Mouse (Mus musculus) olfactory bulb, adult 2 months (tissue): Measurements from ENCODE around the gene Adnp. TPM values are rescaled to one million over a fixed set of nuclear protein-coding genes. Genes with fewer than 3 reads are reported as not detected.

ENCODE experiments used
- H3K27ac ChIP-seq: fragments of 200-500 bp; 2 replicates; pipeline ENCODE4 v1.5.1; 2012; ENCODE audit warnings: low read depth, low read length; ENCODE audit not compliant: insufficient read depth
- H3K4me1 ChIP-seq: fragments of 200-500 bp; 2 replicates; pipeline ENCODE4 v1.6.1; 2012; ENCODE audit warnings: low read length; ENCODE audit not compliant: control insufficient read depth, insufficient read depth
- H3K4me3 ChIP-seq: fragments of 200-500 bp; 2 replicates; pipeline ENCODE4 v1.5.1; 2012; ENCODE audit warnings: mild to moderate bottlenecking, low read depth, low read length, moderate library complexity; ENCODE audit not compliant: insufficient read depth
- CTCF ChIP-seq: fragments of 200-500 bp; IDR thresholded peaks from 2 replicates; pipeline ENCODE4 v1.5.1; 2012; ENCODE audit warnings: low read depth, mild to moderate bottlenecking, low read length, moderate library complexity; ENCODE audit not compliant: insufficient read depth
- POLR2A ChIP-seq: fragments of 200-500 bp; IDR thresholded peaks from 2 replicates; pipeline ENCODE4 v1.6.1; 2012; ENCODE audit warnings: mild to moderate bottlenecking, low read depth, low read length, moderate library complexity; ENCODE audit not compliant: insufficient read depth
- WGBS: fragments of 180-500 bp; shearing (Covaris S2); methylation state at CpG from one replicate; pipeline ENCODE4 v1.1.7; 2018; 5-methylcytosine and 5-hydroxymethylcytosine counted together
- polyA plus RNA-seq: library from polyadenylated mRNA; stranded (reverse); fragments of >200 nt; gene quantifications from 2 replicates; pipeline ENCODE4 v1.2.4, GENCODE M21; 2012; ENCODE audit warnings: low replicate concordance; ENCODE audit not compliant: missing spikeins, insufficient read depth, insufficient read length

Gene Adnp
- polyA plus RNA-seq, 1 experiment, result 82.3 TPM

DNA sequence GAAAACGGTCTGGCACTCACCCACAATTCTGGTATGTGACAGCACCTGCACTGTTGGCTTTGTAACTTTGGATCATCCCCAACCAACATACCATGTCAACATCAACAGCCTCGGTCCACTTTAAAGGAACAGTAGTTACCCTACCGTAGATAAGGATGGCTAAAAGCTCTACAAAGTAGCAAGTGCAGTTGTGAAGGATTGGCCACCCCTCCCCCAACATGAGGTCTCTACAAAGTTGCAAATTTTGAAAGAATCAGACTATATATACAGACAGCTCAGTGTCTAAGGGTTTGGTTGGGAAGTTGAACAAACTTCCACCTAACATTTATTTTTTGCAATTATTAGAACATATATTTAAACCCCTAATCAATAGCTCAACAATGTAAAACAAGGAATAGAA lies 971 bp upstream of the Adnp start:
- no peak for TF ChIP-seq POLR2A
- no peak for TF ChIP-seq CTCF
- Histone ChIP-seq H3K27ac (peak overlapping the region; percentile 99), H3K4me3 (no peak overlapping the region), H3K4me1 (peaks cover 8% of the 10 kb centered on the region)
- 92% methylated on average over 3 of the region's 3 CpGs for WGBS

GRCm38 (mm10) chr2:168205681-168206631 lies 956 bp downstream of the Adnp start:
- peaks cover 8% of the 10 kb centered on the region for H3K4me1 ChIP-seq
- under 1% methylated on average over 48 of the region's 49 CpGs for WGBS
- TF ChIP-seq CTCF, result no peak
- TF ChIP-seq POLR2A, result 0 out of 2 replicates have a peak, but pooled peaks have one; percentile 11
- peak overlapping the region; percentile 92 for H3K4me3 ChIP-seq
- peak overlapping the region; percentile 92 for H3K27ac ChIP-seq

- Histone ChIP-seq H3K4me1 (peaks cover 8% of the 10 kb centered on the region), H3K4me3 (peak overlapping the region; percentile 92), H3K27ac (no peak overlapping the region)
- WGBS, result 2% methylated on average over 6 of the region's 6 CpGs
- TF ChIP-seq CTCF (peak; percentile 93), POLR2A (no peak)
Observed at GRCm38 (mm10) chr2:168205265-168205664, 1.6 kb downstream of the Adnp start.

DNA sequence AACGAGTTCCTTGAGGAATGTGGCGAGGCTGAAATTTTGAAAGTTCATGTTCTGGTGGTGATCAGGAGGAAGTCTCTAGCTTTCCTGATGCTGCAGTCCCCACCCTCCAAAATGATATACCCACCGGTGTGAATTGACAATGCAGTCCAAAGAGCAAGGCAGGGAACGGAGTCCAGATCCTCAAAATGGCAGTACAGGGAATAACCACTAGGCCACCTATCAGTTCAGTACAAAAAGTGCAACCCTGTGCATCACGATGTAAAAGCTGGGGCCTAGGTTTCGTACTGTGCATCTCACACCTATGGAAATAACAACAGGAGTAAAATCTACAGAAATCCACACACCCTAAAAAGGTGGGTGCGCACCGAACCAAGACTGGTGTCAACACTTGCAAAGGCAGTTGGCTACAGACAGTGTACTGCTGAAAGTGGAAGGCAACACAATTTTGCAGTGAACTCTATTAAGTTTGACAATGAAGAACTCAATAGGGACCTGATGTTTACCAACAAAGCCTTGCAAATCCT lies 2.4 kb downstream of the Adnp start:
- Histone ChIP-seq H3K4me1 (peaks cover 12% of the 10 kb centered on the region), H3K4me3 (peak overlapping the region; percentile 92; the same call in 1 of the 2 replicates), H3K27ac (no peak overlapping the region)
- TF ChIP-seq POLR2A, result no peak
- TF ChIP-seq CTCF, result no peak
- WGBS, result 47% methylated on average over 8 of the region's 8 CpGs

DNA sequence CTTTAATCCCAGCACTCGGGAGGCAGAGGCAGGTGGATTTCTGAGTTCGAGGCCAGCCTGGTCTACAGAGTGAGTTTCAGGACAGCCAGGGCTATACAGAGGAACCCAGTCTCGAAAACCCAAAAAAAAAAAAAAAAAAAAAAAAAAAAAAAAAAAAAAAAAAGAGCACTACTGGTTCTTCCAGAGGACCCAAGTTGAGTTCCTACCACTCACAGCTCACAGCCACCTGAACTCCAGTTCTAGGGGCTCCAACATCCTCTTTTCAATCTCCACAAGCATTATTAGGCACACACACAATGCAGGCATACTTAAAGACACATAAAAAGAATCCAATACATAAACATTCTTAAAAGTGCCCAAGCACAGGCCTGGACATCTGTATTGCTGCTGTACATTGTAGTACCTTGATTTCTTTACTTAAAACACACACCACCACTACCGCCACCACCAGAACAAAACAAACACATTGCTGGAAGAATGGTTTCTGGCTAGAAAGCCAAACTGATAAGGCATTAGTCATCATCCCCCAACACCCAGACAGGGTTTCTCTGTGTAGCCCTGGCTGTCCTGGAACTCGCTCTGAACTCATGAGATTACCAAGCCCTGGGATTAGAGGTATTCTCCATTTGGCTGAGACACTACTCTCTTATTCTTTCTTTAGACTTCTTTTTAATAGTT lies 6.8 kb downstream of the Adnp start:
- peaks cover 11% of the 10 kb centered on the region; the same call in 1 of the 2 replicates for H3K4me1 ChIP-seq
- WGBS, result 70% methylated on average over 4 of the region's 5 CpGs
- no peak for TF ChIP-seq POLR2A
- no peak for TF ChIP-seq CTCF
- H3K4me3 ChIP-seq, result no peak overlapping the region
- H3K27ac ChIP-seq, result no peak overlapping the region

GRCm38 (mm10) chr2:168199476-168199875 lies 7.4 kb downstream of the Adnp start:
- peaks cover 9% of the 10 kb centered on the region; the same call in 1 of the 2 replicates for H3K4me1 ChIP-seq
- WGBS, result 53% methylated on average over 4 of the region's 4 CpGs

DNA sequence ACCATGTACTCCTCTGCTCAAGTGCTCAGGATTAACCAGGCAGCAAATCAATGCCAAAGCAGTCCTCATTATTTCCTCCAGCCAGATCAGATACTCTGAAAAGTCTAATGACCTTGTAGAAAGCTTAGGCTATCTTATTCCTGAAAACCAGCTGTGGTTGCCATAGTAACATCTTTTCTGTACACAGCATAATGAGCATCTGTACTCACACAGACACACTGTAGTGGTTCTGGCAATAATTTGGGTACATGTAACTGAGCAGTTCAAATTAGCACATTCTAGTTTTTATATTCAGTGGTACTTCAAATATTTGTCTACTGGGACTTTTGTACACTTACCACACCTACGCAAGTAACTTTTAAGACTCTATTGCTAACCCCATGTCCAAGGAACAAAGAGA lies 8.5 kb downstream of the Adnp start:
- TF ChIP-seq CTCF (no peak), POLR2A (no peak)
- Histone ChIP-seq H3K4me3 (no peak overlapping the region), H3K4me1 (peaks cover 7% of the 10 kb centered on the region; the same call in 1 of the 2 replicates), H3K27ac (no peak overlapping the region)
- 49% methylated on average over 1 of the region's 1 CpGs for WGBS

More at GRCm38 (mm10) chr2:168199476-168199875, 7.4 kb downstream of the Adnp start:
- H3K27ac ChIP-seq, result no peak overlapping the region
- no peak overlapping the region for H3K4me3 ChIP-seq
- TF ChIP-seq POLR2A, result no peak
- no peak for TF ChIP-seq CTCF

DNA sequence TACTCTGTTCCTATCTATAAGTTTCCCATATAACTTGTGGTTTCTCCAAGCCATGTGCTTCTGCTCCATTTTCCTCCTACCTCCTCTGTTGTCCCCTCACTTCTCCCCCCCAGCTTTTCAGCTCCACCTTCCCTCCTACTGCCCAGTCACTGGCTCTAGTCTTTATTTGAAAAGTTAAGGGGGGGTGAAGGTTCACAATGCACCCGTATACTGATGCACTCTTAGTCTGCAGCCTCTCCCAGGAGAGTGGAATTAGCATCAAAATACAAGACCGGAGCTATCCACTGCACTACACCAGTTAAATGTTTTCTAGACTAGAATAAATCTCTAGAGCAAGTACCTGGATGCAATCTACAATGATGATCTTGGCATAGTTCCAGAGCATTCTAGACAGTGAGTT lies 11.2 kb downstream of the Adnp start:
- H3K4me3 ChIP-seq, result no peak overlapping the region
- TF ChIP-seq POLR2A (no peak), CTCF (no peak)
- peaks cover 11% of the 10 kb centered on the region for H3K4me1 ChIP-seq
- H3K27ac ChIP-seq, result no peak overlapping the region
- WGBS, result 24% methylated on average over 2 of the region's 2 CpGs
